Mouse (Mus musculus) G1E-ER4 (cell line): ENCODE data around the gene Phgr1. TPM values are rescaled to one million over a fixed set of nuclear protein-coding genes. Genes with fewer than 3 reads are reported as not detected.

Source experiments
- GATA1 ChIP-seq: IDR thresholded peaks from one replicate; pipeline ENCODE4 v1.8.0; 2012; ENCODE audit warnings: low read length, inconsistent platforms
- polyA plus RNA-seq: library from polyadenylated mRNA; stranded (reverse); fragments of >175 nt; gene quantifications from 2 replicates; pipeline ENCODE4 v1.2.3, GENCODE M21; 2012

Gene Phgr1
- polyA plus RNA-seq, 1 experiment, result not detected

DNA sequence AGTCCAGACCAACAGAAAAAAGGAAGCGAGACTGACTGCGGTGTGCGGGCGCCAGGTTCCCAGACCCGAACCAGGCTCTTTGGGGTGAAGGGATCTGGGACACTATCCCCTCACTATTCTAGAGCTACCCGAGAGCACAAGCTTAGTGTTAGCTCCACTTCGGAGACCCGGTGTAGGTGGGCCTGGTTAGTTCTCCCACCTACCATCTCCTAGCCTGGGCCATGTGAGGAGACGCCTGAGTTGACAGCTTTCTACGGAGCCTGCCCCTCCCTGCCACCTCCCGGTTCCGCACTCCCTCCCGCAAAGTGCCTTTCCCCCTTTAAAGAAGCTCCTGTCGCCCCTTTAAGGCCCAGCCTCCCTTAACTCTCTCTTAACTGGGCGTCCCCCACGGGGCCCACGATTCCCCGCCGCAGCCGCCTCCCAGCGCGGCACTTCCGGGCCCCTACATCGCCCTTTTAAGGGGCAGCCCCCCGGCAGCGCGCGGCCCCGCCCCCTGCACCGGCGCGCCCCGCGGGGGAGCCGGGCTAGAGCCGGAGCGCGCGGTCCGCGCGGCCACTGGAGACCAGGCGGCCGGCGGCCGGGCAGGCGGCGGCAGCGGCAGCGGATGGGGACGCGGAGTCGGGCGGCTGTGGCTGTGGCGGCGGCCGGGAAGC is 27.2 kb upstream of the Phgr1 start, which contains the start of gene Inafm2:
Gene Inafm2, plus strand, starts transcription at position 527 of the 653 bp plus-strand sequence.
- TF ChIP-seq GATA1, result no peak

DNA sequence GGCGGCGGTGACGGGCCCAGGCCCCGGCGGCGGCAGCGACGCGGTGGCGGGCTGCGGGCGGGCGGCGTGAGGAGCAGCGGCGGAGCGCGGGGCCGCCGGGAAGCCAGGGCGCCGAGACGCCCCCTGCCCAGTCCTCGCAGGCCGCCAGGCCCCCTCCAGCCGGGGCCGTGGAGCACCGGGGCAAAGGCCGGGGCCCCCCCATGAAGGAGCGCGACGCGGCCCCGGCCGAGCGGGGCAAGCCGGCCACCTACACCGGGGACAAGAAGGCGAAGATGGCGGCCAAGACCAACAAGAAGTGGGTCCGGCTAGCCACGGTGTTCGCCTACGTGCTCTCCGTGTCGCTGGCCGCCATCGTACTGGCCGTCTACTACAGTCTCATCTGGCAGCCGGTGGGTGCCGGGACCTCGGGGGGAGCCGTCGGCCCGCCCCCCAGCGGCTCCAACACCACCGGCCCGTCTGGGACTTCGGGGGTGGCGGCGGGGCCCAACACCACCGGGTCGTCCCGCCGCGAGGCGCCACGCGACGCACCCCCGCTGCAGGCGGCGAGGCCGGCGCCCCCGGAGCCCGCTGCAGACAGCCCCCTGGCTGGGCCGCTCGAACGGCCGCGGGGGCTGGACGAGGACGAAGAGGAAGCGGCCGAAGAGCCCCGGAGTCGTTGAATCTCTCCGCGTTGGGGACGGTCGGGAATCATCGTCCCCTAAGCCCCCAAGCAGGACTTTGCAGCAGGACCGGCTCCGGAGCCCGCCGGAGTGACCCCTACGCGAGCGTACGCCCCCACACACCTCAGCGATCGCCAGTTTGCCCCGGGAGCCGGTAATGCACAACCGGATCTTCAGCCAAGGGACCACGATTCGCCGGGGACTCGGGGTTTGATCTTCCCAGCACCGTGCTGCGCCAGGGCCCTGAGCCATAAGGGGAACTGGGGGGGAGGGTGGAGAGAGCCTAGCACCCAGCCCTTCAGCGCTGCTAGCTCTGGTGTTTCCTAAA is 26.4 kb upstream of the Phgr1 start:
- TF ChIP-seq GATA1, result no peak

DNA sequence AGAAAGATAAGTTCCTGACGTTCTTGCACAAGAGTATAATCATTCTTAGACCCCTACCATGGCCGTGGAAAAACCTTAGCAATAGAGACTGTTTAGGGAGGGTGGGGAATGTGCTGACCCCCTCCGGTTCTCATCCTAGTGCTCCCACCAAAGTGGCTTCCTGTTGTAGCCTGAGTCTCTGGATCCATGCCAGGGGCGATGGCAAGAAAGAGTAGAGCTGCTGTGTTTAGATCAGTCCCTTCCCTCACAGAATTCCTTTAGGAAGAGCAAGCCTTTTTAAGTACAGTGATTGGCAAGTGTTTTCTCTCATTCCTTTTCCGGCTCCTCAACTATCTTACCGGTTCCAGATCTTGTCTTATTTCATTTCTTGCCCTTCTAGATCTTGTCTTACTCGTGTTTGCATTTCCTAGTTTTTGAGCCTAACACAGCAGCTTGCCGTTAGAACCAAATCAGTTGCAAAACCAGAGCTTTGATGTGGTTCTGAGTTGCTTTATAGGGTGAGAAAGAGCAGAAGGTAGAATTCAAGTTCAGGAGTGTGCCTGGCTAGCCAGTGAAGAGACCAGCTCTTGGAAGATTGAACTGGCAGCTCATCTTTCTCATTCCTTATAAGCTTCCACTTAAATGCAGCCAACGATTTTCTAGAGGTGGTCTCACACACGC is 25.1 kb upstream of the Phgr1 start:
- no peak for TF ChIP-seq GATA1

DNA sequence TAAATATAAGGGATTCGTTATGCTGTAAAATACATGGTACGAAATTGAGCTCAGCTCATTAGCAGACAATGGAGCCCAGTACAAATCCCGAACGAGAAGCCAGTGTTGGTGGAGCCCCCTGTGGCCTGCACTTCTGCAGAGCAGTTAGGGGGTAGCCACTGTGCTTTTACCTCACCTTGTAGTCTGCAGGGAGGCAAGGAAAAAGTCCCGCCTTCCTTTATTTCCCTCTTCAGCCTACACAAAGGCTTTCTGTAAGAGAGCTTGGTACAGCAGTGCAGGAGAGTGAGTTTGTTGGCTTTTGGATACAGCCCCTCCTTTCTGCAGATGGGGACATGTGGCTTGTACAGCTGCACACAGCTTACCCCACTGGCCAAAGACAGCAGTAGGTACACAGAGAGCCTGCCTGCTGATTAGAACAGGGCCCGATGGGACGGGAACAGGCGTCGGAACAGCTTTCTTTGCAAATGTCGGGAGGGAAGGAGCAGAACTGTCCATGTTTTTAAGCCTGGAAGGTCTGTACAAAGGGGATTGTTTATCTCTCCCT is 23.2 kb upstream of the Phgr1 start:
- TF ChIP-seq GATA1, result no peak

DNA sequence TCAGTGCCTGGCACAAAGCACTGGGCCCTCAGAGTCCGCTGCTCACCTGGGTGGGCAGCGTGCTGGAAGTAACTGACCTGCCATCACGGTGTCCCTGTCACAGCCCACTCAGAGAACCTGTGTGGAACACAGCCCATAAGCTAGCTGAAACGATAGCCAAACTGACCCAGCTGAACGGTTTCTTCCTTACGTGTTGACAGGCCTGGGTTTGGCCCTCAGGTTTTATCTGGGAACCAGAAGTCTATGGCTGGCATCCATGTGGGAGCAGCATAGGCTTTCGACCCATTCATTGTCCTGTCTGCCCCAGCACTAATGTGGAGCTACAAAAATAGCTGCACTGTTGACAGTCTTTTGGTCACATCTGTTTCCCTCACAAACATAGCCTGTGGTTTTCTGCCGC is 22.1 kb upstream of the Phgr1 start:
- no peak for TF ChIP-seq GATA1

DNA sequence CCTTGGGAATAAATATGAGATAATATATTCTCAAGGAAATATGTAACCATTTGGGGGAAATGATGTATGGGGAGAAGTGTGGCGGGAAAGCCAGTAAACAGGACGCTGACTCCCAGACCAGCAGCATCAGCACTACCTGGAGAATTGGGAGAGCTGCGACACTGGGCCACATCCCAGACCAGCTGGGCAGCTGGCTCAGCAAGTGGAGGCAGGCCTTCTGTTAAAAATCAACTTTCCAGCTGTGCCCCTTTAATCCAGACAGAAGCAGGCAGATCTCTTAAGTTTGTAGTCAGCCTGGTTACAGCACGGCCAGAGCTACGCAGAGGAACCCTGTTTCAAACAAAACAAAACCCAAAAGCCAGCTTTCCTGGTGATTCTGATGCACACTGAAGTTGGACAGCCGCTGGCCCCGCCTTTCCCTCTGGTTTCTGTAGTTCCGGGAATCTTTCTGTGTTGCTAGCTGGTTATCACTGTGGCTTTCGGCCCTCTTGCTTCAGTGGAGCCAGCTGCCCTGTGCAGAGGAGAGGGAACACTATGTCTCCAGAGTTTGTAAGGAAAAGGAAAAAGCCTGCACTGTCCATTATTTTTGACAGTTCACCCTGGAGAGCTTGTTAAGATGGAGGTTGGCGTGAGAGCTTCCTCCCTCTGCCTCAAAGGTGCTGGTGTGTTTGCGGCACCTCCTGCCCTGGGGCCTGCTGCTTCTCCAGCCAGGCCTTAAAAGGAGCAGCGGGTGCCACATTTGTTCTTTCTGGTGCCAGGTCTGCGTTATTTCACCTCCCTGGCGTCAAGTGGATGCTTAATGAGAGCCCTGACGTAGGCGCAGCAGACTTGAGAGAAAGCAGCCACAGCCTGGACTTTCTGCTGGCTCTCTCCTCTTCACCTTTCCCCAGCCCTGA is 20.4 kb upstream of the Phgr1 start:
- no peak for TF ChIP-seq GATA1

DNA sequence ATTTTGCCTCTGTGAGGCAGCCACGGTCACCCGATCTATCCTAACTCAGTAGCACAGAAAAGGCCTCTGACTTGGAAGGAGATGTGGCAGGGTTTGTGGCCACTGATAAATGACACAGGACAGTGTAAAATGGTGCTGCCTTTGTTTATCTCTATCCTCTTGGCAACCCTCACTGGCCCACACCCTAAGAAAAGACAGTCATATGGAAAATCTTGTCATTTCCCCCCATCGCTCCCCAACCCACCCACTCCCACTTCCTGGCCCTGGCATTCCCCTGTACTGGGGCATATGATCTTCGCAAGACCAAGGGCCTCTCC is 19.8 kb upstream of the Phgr1 start:
- TF ChIP-seq GATA1, result no peak

DNA sequence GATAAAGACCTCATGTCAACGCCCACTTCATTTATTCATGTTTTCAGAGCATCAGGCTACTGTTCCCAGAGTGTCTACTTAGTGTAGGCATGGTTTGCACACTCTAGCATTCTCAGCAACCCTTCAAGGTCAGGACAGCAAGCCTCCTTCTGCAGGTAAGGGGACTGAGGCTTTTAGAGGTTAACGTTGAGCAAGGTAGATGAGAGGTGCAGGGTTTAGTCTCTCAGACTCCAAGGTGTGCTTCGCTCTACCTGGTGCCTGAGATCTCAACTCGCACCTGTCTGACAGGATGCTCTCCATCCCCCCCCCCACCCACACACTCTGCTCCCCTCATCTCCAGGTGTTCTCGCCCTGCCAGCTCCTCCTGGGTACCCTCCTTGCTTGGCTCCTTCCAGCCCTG is 18.4 kb upstream of the Phgr1 start:
- no peak for TF ChIP-seq GATA1

DNA sequence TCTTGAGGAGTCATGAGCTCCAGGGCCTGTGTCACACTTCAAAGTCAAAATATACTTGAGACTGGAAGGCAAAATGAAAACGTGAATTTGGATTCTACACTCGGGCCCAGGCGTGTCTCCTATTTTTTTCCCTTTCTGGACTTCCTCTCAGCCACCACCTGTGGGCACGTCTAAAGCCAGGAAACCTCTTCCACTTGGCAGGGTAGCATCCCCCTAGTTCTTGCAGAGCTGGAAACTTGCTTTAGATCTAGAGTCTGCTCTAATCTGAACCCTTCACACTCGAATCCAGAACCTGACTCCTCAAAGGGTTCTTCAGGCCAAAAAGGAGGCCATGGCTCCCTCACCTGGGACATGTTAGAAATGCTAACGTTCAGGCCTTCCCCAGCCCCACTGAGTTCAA is 17.2 kb upstream of the Phgr1 start:
- no peak for TF ChIP-seq GATA1

DNA sequence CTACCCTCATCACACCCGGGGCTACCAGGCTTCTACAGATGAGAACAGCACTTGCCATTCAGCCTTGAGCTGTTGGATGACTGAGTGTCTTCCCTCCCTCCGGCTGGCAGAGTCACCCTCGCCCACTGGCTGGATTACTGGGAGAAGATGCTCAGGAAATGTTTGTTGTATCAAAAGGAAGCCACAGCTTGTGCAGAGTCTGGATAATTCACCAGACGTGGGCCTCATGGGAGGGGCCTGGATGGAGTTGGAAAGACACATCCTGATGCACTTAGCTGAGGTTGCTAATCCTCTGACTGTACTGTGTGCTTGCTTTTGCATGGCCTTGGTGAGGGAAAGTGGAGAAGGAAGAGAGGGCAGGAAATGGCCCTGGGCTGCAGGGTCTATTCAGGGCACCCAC is 16.5 kb upstream of the Phgr1 start:
- TF ChIP-seq GATA1, result no peak

DNA sequence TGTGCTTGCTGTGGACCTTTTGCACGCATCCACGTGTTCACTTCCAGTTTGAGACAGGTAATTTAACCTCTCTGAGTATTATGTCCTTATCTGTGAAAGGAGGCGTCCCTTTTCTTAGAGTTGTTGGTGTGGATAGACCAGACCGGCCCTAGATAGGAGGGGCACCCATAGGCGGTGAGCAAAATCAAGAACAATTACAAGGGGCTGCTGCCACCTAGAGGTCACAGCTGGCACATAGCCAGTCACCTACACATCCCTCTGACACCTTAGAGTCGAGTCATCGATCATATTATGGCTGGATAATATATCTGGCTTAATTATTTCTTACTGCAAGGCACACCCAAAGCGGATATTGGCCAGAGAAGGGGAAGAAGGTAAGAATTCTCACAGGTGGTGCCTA is 12.7 kb upstream of the Phgr1 start:
- TF ChIP-seq GATA1, result no peak

DNA sequence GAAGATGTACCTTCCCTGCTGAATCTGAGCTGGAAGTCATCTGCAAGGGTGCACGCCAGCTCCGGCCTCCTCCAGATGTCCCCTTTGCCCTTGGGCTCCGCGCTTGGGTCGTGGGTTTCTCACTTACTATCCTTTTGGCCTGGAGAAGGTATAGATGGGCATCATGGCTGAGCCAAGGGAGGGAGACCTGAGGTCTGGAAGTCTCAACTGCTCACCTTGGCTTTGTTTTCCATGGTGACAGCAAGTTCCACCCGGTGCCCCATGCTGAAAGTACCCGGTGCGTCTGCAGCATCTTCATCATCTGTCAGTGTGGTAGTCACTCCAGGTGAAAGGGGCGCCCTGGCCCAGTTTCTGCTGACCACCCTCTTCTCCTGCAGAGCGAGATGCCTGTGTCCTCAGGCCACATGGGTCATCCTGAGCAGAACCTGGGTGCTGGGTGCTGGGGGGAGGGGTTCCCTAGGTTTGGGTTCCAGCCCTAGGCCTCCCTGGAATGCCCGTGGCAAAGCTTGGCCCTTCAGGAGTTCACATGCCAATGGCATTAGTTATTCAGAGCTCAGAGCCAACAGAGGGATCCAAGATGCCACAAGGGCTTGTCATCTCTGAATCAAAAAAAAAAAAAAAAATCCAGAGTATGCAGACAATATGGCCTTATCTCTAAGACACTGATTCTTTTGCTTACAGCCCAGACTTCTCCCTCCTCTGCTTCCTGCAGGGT is 12.1 kb upstream of the Phgr1 start:
- no peak for TF ChIP-seq GATA1

DNA sequence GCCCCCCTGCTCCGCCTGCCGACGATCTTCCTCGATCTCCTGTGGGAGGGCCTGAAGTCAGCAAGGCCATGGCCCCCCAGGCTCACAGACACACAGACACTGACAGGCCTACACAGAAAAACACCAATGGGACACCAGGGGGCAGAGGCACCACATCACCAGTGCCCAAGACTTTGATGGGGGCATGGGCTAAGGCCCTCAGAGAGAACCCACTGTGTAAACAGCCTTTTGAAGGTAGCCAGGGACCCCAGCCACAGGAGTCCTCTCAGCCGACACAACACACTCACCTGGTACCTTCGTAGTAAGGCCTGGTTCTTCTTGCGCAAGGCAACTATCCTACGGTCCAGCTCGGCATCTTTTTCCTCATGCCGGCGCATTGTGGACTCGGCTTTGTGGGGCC is 11.2 kb upstream of the Phgr1 start:
- TF ChIP-seq GATA1, result no peak
